Mouse (Mus musculus) embryo, embryonic 11 days (tissue): Measurements from ENCODE around the gene Fancc.

Source experiments
- DNase-seq: peaks from one replicate; pipeline ENCODE4 v3.0.0-alpha.2; 2015

Fancc gene

DNA sequence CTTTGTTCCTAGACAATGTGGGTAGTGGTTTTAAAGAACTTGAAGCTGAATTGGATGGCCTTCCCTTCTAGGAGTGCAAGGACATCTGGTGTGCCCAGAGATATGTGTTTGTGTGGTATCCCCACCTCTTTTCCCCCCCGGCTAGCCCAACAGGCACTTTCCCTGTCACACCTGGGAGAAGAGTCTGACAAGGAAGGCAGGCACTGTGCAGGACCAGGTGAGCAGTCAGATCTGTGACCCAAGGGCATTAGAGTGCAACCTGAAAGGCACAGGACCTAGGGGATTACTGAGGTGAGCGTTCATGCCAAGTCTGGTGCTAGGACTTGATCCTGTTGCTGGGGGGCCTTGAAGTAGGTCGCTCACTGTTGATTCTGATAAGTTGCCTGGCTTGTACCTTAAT, 255.4 kb downstream of the Fancc start:
- no peak for DNase-seq

DNA sequence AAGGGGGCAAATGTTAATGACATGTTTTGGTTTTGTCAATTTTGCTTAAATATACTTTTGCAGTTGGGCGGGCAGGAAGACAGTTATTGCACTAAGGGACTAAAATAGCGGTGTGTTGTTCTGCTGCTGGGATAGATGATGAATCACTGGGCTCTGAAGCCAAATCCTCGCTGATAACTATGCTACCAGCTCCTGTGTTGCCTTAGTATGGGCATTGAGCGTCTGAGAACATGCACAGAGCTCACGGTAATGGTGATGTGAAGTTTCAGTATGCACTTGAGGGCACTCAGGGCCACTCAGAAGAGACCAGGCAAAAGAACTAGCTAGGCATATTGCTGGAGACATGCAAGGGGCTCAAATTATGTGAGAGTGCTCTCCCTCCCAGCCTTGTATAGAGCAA, 256.2 kb downstream of the Fancc start:
- DNase-seq, result no peak

DNA sequence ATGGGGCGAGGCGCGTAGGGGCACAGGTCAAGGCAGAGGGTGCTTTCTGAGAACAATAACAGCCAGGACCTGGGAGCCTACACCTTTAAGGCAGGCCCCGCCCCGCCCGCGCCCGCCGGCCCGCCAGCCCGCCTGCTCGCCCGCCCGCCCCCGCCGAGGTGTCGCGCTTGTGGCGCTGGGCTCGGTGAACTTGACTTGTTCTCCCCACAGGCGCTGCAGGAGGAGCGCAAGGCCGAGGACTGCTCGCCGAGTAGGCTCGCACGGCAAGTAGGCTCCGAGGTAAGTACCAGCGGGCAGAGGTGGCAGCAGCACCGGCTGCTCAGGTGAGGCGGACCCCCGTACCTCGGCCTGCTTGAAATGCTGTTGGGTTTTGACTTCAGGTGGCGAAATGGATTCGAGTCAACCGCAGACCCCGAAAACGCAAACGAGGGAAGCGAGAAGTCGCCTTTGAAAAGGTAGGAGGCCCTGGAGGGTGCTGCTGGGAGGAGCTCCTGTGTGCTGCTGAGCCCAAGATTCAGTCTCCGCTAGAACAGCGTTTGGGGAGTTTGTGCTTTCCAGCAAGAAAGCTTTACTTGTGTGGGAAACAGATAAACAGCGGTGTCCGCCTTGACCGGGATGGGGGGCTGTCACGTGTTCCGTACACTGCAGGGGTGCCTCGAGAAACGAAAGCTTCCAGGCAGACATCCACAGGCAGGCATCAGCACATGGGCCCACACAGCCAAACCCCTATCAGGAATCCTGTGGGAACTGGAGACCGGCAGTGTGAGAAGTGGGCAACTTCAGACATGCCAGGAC, 257.0 kb downstream of the Fancc start:
- DNase-seq, result peak; percentile 87

DNA sequence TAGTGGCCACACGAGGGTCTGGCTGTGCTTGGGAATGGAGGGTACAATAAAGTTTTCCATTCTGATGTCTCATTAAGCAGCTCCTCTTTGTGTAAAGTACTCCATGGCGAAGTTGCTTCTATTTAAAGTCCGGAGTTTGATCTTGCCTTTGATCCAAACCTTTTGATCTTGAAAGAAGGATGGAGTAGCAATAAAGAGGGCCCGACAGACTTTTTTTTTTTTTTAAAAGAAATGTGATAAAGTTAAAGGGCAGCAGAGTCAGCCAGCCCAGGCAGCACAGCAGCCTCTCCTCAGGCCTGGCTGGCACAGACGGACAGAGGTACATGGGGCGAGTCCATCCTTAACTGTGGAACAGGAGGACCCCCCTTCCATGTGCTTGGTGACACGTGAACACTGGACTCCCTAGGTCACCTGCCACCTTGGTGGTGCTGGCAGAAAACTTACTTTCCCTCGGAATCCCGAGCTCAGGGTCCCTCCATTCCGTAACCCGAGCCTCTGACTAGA, 257.7 kb downstream of the Fancc start:
- peak; percentile 52 for DNase-seq

DNA sequence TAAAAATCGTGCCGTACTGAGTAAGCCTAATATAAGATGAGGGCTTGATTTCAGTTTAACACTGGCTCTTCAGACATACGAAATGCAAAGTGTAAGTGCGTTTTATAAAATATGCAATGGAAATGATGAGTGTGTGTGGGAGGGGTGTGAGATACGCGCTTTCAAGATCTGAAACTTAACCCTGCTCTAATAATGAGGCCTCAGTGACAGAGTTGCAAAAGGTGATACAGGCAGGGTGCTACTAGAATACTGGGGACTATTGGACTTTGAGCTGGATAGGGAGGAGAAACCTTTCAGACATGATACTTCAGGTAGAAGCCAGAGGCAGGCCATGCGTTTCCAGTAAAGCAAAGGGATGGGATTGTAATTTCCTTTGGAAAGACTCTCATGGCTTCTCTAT, 259.0 kb downstream of the Fancc start:
- DNase-seq, result no peak

DNA sequence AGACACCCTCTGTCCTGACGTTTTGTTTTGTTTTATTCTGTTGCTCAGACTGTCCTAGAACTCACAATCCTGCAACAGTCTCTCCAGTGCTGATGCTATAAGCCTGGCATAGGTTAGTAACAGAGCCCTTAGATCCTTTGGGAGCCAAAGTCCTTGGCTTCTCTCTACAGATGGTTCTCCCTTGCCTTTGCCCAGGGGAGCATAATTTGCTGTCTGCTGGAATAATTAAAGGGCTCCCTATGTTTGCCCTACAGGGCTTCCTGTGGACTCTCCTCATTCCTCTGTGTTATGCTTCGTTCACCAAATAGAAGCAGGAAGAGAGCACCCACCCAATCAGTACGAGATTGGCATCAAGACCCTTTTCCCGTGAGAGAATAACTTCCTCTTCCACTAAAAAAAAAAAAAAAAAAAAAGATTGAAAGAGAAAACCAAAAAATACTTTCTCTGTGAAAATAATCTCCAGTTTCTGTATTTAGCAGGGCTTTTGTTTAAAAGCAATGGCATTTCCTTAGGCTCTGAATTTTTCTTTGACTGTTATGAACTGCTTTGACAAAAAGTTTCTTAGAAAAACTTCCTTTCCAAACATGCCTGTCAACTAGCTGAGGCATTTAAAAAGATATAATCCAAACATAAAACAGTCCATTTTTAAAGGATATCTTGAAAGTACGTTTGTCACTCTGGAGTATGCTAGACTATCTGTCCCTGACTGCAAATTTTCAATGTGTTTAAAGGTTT, 260.8 kb downstream of the Fancc start:
- DNase-seq, result no peak

DNA sequence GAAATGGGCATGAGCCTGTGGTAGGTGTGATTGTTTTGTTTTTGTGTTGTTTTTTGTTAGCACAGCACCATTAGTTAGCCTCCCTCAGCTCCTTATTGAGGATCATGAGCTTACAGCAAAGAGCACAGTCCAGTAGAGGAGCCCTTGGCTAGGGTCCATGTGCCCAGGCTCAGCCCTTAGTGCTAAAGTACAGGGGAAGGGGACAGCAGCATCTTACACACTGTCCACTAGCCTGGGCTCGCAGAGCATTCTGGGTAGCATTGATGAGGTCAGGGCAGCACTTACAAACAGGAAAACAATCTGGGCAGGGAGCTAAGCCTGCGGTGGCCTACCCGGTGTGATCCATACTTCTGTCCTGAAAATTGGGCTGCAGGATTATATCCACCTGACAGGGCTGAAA, 261.5 kb downstream of the Fancc start:
- no peak for DNase-seq
